Mouse (Mus musculus) lung, embryonic 14.5 days (tissue): ENCODE measurements around the gene Rag1. TPM values are rescaled to one million over a fixed set of nuclear protein-coding genes. Genes with fewer than 3 reads are reported as not detected.

Experiments used
- ATAC-seq: fragments of 200-750 bp; cut with Nextera tagmentation; 2 replicates; pipeline ENCODE4 v1.8.0; 2017; ENCODE audit warnings: mild to moderate bottlenecking, moderate TSS enrichment, moderate library complexity; ENCODE audit not compliant: insufficient read depth
- DNase-seq: peaks from one replicate; pipeline ENCODE4 v3.0.0-alpha.2; 2015
- H3K27ac ChIP-seq: fragments of 300-500 bp; sonication (generic); 2 replicates; pipeline ENCODE4 v1.5.1; 2014; ENCODE audit warnings: low read depth, mild to moderate bottlenecking, moderate library complexity
- H3K27me3 ChIP-seq: fragments of 300-500 bp; sonication (generic); 2 replicates; pipeline ENCODE4 v1.6.1; 2014; ENCODE audit warnings: low read length, control low read depth; ENCODE audit not compliant: insufficient read depth
- H3K36me3 ChIP-seq: fragments of 300-500 bp; sonication (generic); 2 replicates; pipeline ENCODE4 v1.6.1; 2014; ENCODE audit warnings: control low read depth; ENCODE audit not compliant: insufficient read depth
- H3K4me1 ChIP-seq: fragments of 300-500 bp; sonication (generic); 2 replicates; pipeline ENCODE4 v1.6.1; 2014; ENCODE audit warnings: antibody characterized with exemption, control low read depth; ENCODE audit not compliant: insufficient read depth
- H3K4me2 ChIP-seq: fragments of 300-500 bp; sonication (generic); 2 replicates; pipeline ENCODE4 v1.6.1; 2014; ENCODE audit warnings: mild to moderate bottlenecking
- H3K4me3 ChIP-seq: fragments of 300-500 bp; sonication (generic); 2 replicates; pipeline ENCODE4 v1.5.1; 2014; ENCODE audit warnings: low read depth, low read length
- H3K9ac ChIP-seq: fragments of 300-500 bp; sonication (generic); 2 replicates; pipeline ENCODE4 v1.6.1; 2014
- H3K9me3 ChIP-seq: fragments of 300-500 bp; sonication (generic); 2 replicates; pipeline ENCODE4 v1.6.1; 2016; ENCODE audit warnings: low read depth, low read length, control low read depth
- CTCF ChIP-seq: IDR thresholded peaks from 2 replicates; pipeline ENCODE4 v1.5.1; 2016; ENCODE audit warnings: antibody characterized with exemption, low read depth
- WGBS: fragments of 180-500 bp; shearing (Covaris S2); extraction: QIAGEN DNeasy Blood & Tissue Kit; methylation state at CpG from one replicate; pipeline ENCODE4 v1.1.7; 2014; 5-methylcytosine and 5-hydroxymethylcytosine counted together
- polyA plus RNA-seq: library from polyadenylated mRNA; unstranded; fragments of >200 nt; fragmentation: Nextera tagmentation; extraction: Ambion mirVana; gene quantifications from 2 replicates; pipeline ENCODE4 v1.2.1, GENCODE M21; 2014

Rag1 gene
- polyA plus RNA-seq, 1 experiment from 2014 or later: not detected

DNA sequence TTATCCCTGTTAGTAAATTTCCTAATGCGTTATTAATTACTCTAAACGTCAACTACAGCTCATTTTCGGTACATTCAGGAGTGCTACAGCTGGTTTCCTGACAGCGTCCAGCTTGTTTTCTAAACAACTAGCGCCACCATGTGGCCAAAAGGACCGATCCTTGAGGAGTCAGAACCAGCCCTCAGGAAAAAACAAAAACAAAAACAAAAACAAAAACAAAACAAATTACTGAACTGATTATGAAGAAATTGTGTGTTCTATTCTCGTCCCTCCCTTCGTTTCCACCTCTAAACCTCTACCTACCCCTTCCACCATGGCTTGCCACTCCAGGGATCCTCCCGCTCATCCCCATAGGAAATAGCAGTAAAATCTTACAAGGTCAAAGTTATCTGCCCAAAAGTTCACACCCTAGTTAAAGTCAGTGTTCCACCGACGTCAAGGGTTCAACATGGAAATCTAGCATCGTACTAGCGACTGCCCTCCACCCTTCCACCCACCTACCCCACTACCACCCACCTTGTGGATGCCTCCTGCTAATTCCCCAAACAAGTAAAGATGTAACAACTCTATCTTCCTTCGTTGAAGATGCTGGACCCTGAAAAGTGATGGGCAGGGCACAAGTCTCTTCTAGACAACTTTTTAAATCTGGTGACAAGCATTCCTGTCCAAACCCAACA, 3.8 kb upstream of the Rag1 start:
- DNase-seq: peak; percentile 93
- Histone ChIP-seq H3K4me1 (no peaks in the 10 kb centered on the region), H3K27ac (no peak overlapping the region), H3K9ac (no peak overlapping the region), H3K27me3 (no peaks in the 10 kb centered on the region), H3K36me3 (no peaks in the 10 kb centered on the region), H3K9me3 (no peaks in the 10 kb centered on the region), H3K4me3 (no peak overlapping the region), H3K4me2 (peak overlapping the region; percentile 49)
- peak; percentile 82; the same call in 1 of the 2 replicates for ATAC-seq
- TF ChIP-seq CTCF: peak; percentile 72
- WGBS: 20% methylated on average over 14 of the region's 14 CpGs

GRCm38 (mm10) chr2:101652204-101652920, 3.1 kb upstream of the Rag1 start:
- peak overlapping the region; percentile 49 for H3K4me2 ChIP-seq
- DNase-seq (no peak), ATAC-seq (peak; percentile 28; the same call in 1 of the 2 replicates)
- H3K27ac ChIP-seq: no peak overlapping the region
- H3K9me3 ChIP-seq: no peaks in the 10 kb centered on the region
- TF ChIP-seq CTCF: no peak
- no peak overlapping the region for H3K9ac ChIP-seq
- H3K36me3 ChIP-seq: no peaks in the 10 kb centered on the region
- 36% methylated on average over 14 of the region's 14 CpGs for WGBS
- no peak overlapping the region for H3K4me3 ChIP-seq
- H3K27me3 ChIP-seq: no peaks in the 10 kb centered on the region
- no peaks in the 10 kb centered on the region for H3K4me1 ChIP-seq

GRCm38 (mm10) chr2:101650446-101650845, 1.1 kb upstream of the Rag1 start:
- Histone ChIP-seq H3K4me1 (no peaks in the 10 kb centered on the region), H3K9me3 (no peaks in the 10 kb centered on the region), H3K36me3 (no peaks in the 10 kb centered on the region), H3K4me2 (no peak overlapping the region), H3K27ac (no peak overlapping the region), H3K4me3 (no peak overlapping the region), H3K27me3 (no peaks in the 10 kb centered on the region), H3K9ac (no peak overlapping the region)
- 77% methylated on average over 1 of the region's 1 CpGs for WGBS
- ATAC-seq (no peak), DNase-seq (no peak)
- no peak for TF ChIP-seq CTCF

DNA sequence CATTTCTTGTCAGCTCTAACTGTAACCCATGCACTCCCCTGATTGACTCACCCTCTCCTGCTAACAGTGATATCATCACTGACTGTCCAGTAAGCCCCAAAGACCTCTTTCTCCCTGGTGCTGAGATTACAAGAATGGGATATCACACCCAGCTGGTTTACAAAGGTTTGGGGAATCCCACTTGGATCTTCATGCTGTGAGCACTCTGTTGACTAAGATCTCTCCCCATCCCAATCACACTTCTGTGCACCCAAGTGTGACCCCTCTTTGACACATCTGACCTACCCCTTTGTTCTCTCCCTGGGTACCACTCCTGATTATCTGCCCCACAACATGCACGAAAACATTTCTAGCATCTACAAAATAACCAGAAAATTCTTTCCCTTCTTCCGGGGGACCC, 940 bp downstream of the Rag1 start:
- no peak for DNase-seq
- H3K9me3 ChIP-seq: no peaks in the 10 kb centered on the region
- no peak for TF ChIP-seq CTCF
- H3K4me1 ChIP-seq: no peaks in the 10 kb centered on the region
- H3K36me3 ChIP-seq: no peaks in the 10 kb centered on the region
- H3K27me3 ChIP-seq: no peaks in the 10 kb centered on the region
- 81% methylated on average over 2 of the region's 2 CpGs for WGBS
- no peak overlapping the region for H3K9ac ChIP-seq
- ATAC-seq: no peak
- no peak overlapping the region for H3K27ac ChIP-seq
- no peak overlapping the region for H3K4me2 ChIP-seq
- H3K4me3 ChIP-seq: no peak overlapping the region

DNA sequence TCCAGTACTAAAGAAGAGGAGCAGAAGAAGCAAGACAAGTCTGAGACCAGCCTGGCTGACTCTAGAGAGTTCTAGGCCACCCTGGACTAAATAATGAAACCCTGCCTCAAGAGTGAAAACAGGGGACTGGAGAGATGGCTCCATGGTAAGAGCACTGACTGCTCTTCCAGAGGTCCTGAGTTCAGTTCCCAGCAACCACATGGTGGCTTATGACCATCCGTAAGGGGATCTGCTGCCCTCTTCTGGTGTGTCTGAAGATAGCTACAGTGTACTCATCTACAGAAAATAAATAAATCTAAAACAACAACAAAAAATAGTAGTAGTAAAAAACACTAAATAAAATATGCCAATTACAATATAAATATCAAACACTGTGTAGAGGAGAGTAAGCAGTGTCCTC, 3.5 kb downstream of the Rag1 start:
- no peak overlapping the region for H3K4me3 ChIP-seq

DNA sequence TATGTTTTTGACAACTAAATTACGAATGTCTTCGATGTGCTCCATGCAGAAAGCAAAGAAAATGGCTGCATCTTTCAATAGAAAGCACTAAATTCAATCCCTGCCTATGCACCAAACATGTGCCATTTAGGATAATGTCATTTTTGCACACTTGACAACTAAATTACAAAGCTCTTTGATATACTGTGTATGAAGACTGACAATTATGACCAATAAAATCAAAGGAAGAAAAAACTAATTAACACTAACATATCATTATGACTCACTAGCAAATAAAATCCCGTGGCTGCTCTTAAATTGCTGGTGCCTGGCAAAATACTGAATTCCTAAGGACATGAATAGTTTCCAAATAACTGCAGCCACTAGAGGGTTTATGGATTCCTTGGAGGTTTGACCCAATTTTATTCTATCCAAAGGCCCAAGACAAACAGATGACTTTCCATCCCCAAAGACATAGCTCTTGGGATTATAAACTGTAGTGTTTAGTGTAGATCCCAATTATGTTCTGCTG, 9.4 kb downstream of the Rag1 start:
- H3K4me1 ChIP-seq: no peaks in the 10 kb centered on the region
- H3K4me2 ChIP-seq: no peak overlapping the region
- TF ChIP-seq CTCF: no peak
- DNase-seq: no peak
- no peak overlapping the region for H3K9ac ChIP-seq
- H3K36me3 ChIP-seq: no peaks in the 10 kb centered on the region
- no peak for ATAC-seq
- H3K27ac ChIP-seq: no peak overlapping the region
- H3K9me3 ChIP-seq: no peaks in the 10 kb centered on the region
- no peaks in the 10 kb centered on the region for H3K27me3 ChIP-seq
- no peak overlapping the region for H3K4me3 ChIP-seq
- WGBS: 77% methylated on average over 3 of the region's 3 CpGs

More for the DNA sequence above, 3.5 kb downstream of the Rag1 start:
- DNase-seq (no peak), ATAC-seq (no peak)
- Histone ChIP-seq H3K9me3 (no peaks in the 10 kb centered on the region), H3K27ac (no peak overlapping the region), H3K4me1 (no peaks in the 10 kb centered on the region), H3K4me2 (no peak overlapping the region), H3K9ac (no peak overlapping the region), H3K27me3 (no peaks in the 10 kb centered on the region), H3K36me3 (no peaks in the 10 kb centered on the region)
- WGBS: 96% methylated on average over 1 of the region's 1 CpGs
- no peak for TF ChIP-seq CTCF

- TF ChIP-seq CTCF: no peak
- Histone ChIP-seq H3K36me3 (no peaks in the 10 kb centered on the region), H3K9me3 (no peaks in the 10 kb centered on the region), H3K4me2 (no peak overlapping the region), H3K4me3 (no peak overlapping the region), H3K9ac (no peak overlapping the region), H3K27me3 (no peaks in the 10 kb centered on the region), H3K27ac (no peak overlapping the region), H3K4me1 (no peaks in the 10 kb centered on the region)
- ATAC-seq: no peak
- DNase-seq: no peak
- 36% methylated on average over 7 of the region's 7 CpGs for WGBS
Observed at GRCm38 (mm10) chr2:101638979-101639839, 10.1 kb downstream of the Rag1 start.
